Mouse (Mus musculus): Measurements from ENCODE around the gene Apold1. TPM values are rescaled to one million over a fixed set of nuclear protein-coding genes. Genes with fewer than 3 reads are reported as not detected.

The Apold1 gene
- total RNA-seq, 2 experiments from 2014 or later = 15.9 to 24.3 TPM

GRCm38 (mm10) chr6:134969498-134969897 lies 12.0 kb upstream of the Apold1 start:
- intact Hi-C loops (cut with DNase I) = no loop called here
- no peak for DNase-seq

GRCm38 (mm10) chr6:134972096-134972495 lies 9.4 kb upstream of the Apold1 start:
- intact Hi-C loops (cut with DNase I) = no loop called here

GRCm38 (mm10) chr6:134976628-134977027 lies 4.9 kb upstream of the Apold1 start:
- intact Hi-C loops (cut with DNase I) = no loop called here
- DNase-seq = peak in 1 of 2 experiments; percentile 27

More at GRCm38 (mm10) chr6:134972096-134972495, 9.4 kb upstream of the Apold1 start:
- no peak for DNase-seq

- DNase-seq = peak; percentile 93 to 94
- intact Hi-C loops (cut with DNase I) = loop anchor here (2.0 kb wide), 1 partner anchor 63 kb away; the partner anchor contains the start of gene Cdkn1b
Observed at GRCm38 (mm10) chr6:134983529-134984370, 2.2 kb downstream of the Apold1 start.

GRCm38 (mm10) chr6:134984748-134985147 lies 3.2 kb downstream of the Apold1 start:
- intact Hi-C loops (cut with DNase I) = no loop called here
- DNase-seq = peak in 1 of 2 experiments; percentile 35

- intact Hi-C loops (cut with DNase I) = no loop called here
- DNase-seq = no peak
Observed at GRCm38 (mm10) chr6:134988377-134988776, 6.9 kb downstream of the Apold1 start.

GRCm38 (mm10) chr6:134990674-134991073 lies 9.2 kb downstream of the Apold1 start:
- DNase-seq = no peak
- intact Hi-C loops (cut with DNase I) = no loop called here

GRCm38 (mm10) chr6:134994031-134994651 lies 12.6 kb downstream of the Apold1 start:
- DNase-seq = no peak
- intact Hi-C loops (cut with DNase I) = no loop called here

GRCm38 (mm10) chr6:134994985-134995384 lies 13.5 kb downstream of the Apold1 start:
- no peak for DNase-seq
- intact Hi-C loops (cut with DNase I) = no loop called here

GRCm38 (mm10) chr6:134996918-134997317 lies 15.4 kb downstream of the Apold1 start:
- intact Hi-C loops (cut with DNase I) = no loop called here
- DNase-seq = no peak

GRCm38 (mm10) chr6:134998076-134998475 lies 16.6 kb downstream of the Apold1 start:
- DNase-seq = no peak
- intact Hi-C loops (cut with DNase I) = no loop called here

- DNase-seq = no peak
- intact Hi-C loops (cut with DNase I) = no loop called here
Observed at GRCm38 (mm10) chr6:134998781-134999180, 17.3 kb downstream of the Apold1 start.

GRCm38 (mm10) chr6:135000272-135000671 lies 18.8 kb downstream of the Apold1 start:
- intact Hi-C loops (cut with DNase I) = no loop called here
- no peak for DNase-seq

GRCm38 (mm10) chr6:135001991-135002390 lies 20.5 kb downstream of the Apold1 start:
- intact Hi-C loops (cut with DNase I) = no loop called here
- no peak for DNase-seq

- intact Hi-C loops (cut with DNase I) = no loop called here
- DNase-seq = no peak
Observed at GRCm38 (mm10) chr6:135006372-135006771, 24.9 kb downstream of the Apold1 start.

GRCm38 (mm10) chr6:135011048-135011733 lies 29.7 kb downstream of the Apold1 start, which contains the start of gene Ddx47:
TSS of gene Ddx47 (plus strand) at chr6:135011612.
- peak; percentile 96 to 97 for DNase-seq
- intact Hi-C loops (cut with DNase I) = loop anchor here (5.0 kb wide), 1 partner anchor 76 kb away; no protein-coding TSS in a partner anchor

- no peak for DNase-seq
- intact Hi-C loops (cut with DNase I) = loop anchor here (5.0 kb wide), 1 partner anchor 76 kb away; no protein-coding TSS in a partner anchor
Observed at GRCm38 (mm10) chr6:135011734-135012116, 30.2 kb downstream of the Apold1 start.

- no peak for DNase-seq
- intact Hi-C loops (cut with DNase I) = no loop called here
Observed at GRCm38 (mm10) chr6:135017211-135017610, 35.7 kb downstream of the Apold1 start.

GRCm38 (mm10) chr6:135019564-135019963 lies 38.0 kb downstream of the Apold1 start:
- no peak for DNase-seq
- intact Hi-C loops (cut with DNase I) = no loop called here

GRCm38 (mm10) chr6:135021633-135022032 lies 40.1 kb downstream of the Apold1 start:
- intact Hi-C loops (cut with DNase I) = no loop called here
- no peak for DNase-seq

GRCm38 (mm10) chr6:135023379-135023778 lies 41.9 kb downstream of the Apold1 start:
- intact Hi-C loops (cut with DNase I) = no loop called here
- DNase-seq = no peak
